Mouse (Mus musculus) heart, embryonic 15.5 days (tissue): ENCODE results near the gene Abhd17a. TPM values are rescaled to one million over a fixed set of nuclear protein-coding genes. Genes with fewer than 3 reads are reported as not detected.
"Not testable (repeated sequence)": the region's sequence is repeated elsewhere in the genome, so short reads cannot be mapped to it uniquely, and the experiment has no call there.

ENCODE experiments used
- ATAC-seq: fragments of 200-750 bp; cut with Nextera tagmentation; replicated peaks from 2 replicates; pipeline ENCODE4 v1.8.0; 2017; ENCODE audit warnings: low read depth, moderate TSS enrichment; ENCODE audit not compliant: insufficient number of reproducible peaks, insufficient read depth, low FRiP score
- H3K27ac ChIP-seq: fragments of 300-500 bp; sonication (generic); 2 replicates; pipeline ENCODE4 v1.5.1; 2015; ENCODE audit warnings: mild to moderate bottlenecking, inconsistent platforms
- H3K27me3 ChIP-seq: fragments of 300-500 bp; sonication (generic); 2 replicates; pipeline ENCODE4 v1.6.1; 2015; ENCODE audit warnings: inconsistent platforms
- H3K36me3 ChIP-seq: fragments of 300-500 bp; sonication (generic); 2 replicates; pipeline ENCODE4 v1.6.1; 2015; ENCODE audit warnings: mild to moderate bottlenecking, inconsistent platforms
- H3K4me1 ChIP-seq: fragments of 300-500 bp; sonication (generic); replicated peaks from 2 replicates; pipeline ENCODE4 v1.6.1; 2015; ENCODE audit warnings: inconsistent platforms
- H3K4me2 ChIP-seq: fragments of 300-500 bp; sonication (generic); 2 replicates; pipeline ENCODE4 v1.6.1; 2015; ENCODE audit warnings: inconsistent platforms, mild to moderate bottlenecking, moderate library complexity
- H3K4me3 ChIP-seq: fragments of 300-500 bp; sonication (generic); 2 replicates; pipeline ENCODE4 v1.5.1; 2015; ENCODE audit warnings: mild to moderate bottlenecking, inconsistent platforms
- H3K9ac ChIP-seq: fragments of 300-500 bp; sonication (generic); 2 replicates; pipeline ENCODE4 v1.6.1; 2015; ENCODE audit warnings: mild to moderate bottlenecking, inconsistent platforms
- H3K9me3 ChIP-seq: fragments of 300-500 bp; sonication (generic); replicated peaks from 2 replicates; pipeline ENCODE4 v1.6.1; 2016; ENCODE audit warnings: inconsistent platforms
- WGBS: fragments of 180-500 bp; shearing (Covaris S2); methylation state at CpG from one replicate; pipeline ENCODE4 v1.1.7; 2015; ENCODE audit warnings: mixed read lengths; 5-methylcytosine and 5-hydroxymethylcytosine counted together
- polyA plus RNA-seq: library from polyadenylated mRNA; unstranded; fragments of >200 nt; fragmentation: Nextera tagmentation; extraction: Ambion mirVana; gene quantifications from 2 replicates; pipeline ENCODE4 v1.2.1, GENCODE M21; 2015

Abhd17a gene
- polyA plus RNA-seq, 1 experiment from 2014 or later = 84.2 TPM

- no peak overlapping the region for H3K4me2 ChIP-seq
- no peak overlapping the region for H3K4me3 ChIP-seq
- ATAC-seq = no peak
- H3K9me3 ChIP-seq = no peaks in the 10 kb centered on the region
- H3K4me1 ChIP-seq = peaks cover 11% of the 10 kb centered on the region
- WGBS = 89% methylated on average over 3 of the region's 3 CpGs
- H3K27ac ChIP-seq = no peak overlapping the region
- no peak overlapping the region for H3K9ac ChIP-seq
- no peaks in the 10 kb centered on the region for H3K27me3 ChIP-seq
- H3K36me3 ChIP-seq = peaks cover 42% of the 10 kb centered on the region
Observed at GRCm38 (mm10) chr10:80608435-80608834, 18.3 kb upstream of the Abhd17a start.

- H3K27me3 ChIP-seq = no peaks in the 10 kb centered on the region
- peaks cover 30% of the 10 kb centered on the region for H3K36me3 ChIP-seq
- no peak overlapping the region for H3K4me2 ChIP-seq
- H3K4me1 ChIP-seq = peaks cover 18% of the 10 kb centered on the region
- H3K27ac ChIP-seq = no peak overlapping the region
- 93% methylated on average over 34 of the region's 34 CpGs for whole genome bisulfite sequencing
- ATAC-seq = no peak
- no peak overlapping the region for H3K4me3 ChIP-seq
- no peaks in the 10 kb centered on the region for H3K9me3 ChIP-seq
- H3K9ac ChIP-seq = no peak overlapping the region
Observed at GRCm38 (mm10) chr10:80606737-80607350, 16.7 kb upstream of the Abhd17a start.

- WGBS = 90% methylated on average over 23 of the region's 23 CpGs
- no peaks in the 10 kb centered on the region for H3K27me3 ChIP-seq
- no peaks in the 10 kb centered on the region for H3K9me3 ChIP-seq
- H3K4me1 ChIP-seq = peaks cover 18% of the 10 kb centered on the region
- peaks cover 30% of the 10 kb centered on the region for H3K36me3 ChIP-seq
- no peak overlapping the region for H3K9ac ChIP-seq
- no peak overlapping the region for H3K4me2 ChIP-seq
- H3K27ac ChIP-seq = no peak overlapping the region
- no peak for ATAC-seq
- no peak overlapping the region for H3K4me3 ChIP-seq
Observed at GRCm38 (mm10) chr10:80606306-80606705, 16.2 kb upstream of the Abhd17a start.

- not testable (repeated sequence) for H3K9ac ChIP-seq, H3K4me2 ChIP-seq, H3K27ac ChIP-seq, H3K27me3 ChIP-seq, H3K9me3 ChIP-seq, H3K4me3 ChIP-seq, ATAC-seq
- Histone ChIP-seq H3K36me3 (peaks cover 30% of the 10 kb centered on the region), H3K4me1 (peaks cover 18% of the 10 kb centered on the region)
- 77% methylated on average over 4 of the region's 4 CpGs for WGBS
Observed at GRCm38 (mm10) chr10:80605721-80606120, 15.6 kb upstream of the Abhd17a start, which contains the start of gene Gm49322. Gene Gm49322 (plus strand): TSS chr10:80606021.

GRCm38 (mm10) chr10:80604988-80605387, 14.8 kb upstream of the Abhd17a start:
- WGBS = 84% methylated on average over 2 of the region's 2 CpGs
- no peak overlapping the region for H3K4me2 ChIP-seq
- ATAC-seq = no peak
- H3K9me3 ChIP-seq = no peaks in the 10 kb centered on the region
- peaks cover 28% of the 10 kb centered on the region for H3K36me3 ChIP-seq
- peaks cover 16% of the 10 kb centered on the region for H3K4me1 ChIP-seq
- no peak overlapping the region for H3K27ac ChIP-seq
- no peak overlapping the region for H3K4me3 ChIP-seq
- H3K9ac ChIP-seq = no peak overlapping the region
- H3K27me3 ChIP-seq = no peaks in the 10 kb centered on the region

- ATAC-seq = no peak
- peak overlapping the region; percentile 88; the same call in 1 of the 2 replicates for H3K27ac ChIP-seq
- 86% methylated on average over 7 of the region's 7 CpGs for WGBS
Observed at GRCm38 (mm10) chr10:80604001-80604509, 13.9 kb upstream of the Abhd17a start.

GRCm38 (mm10) chr10:80603364-80603763, 13.2 kb upstream of the Abhd17a start:
- peak overlapping the region; percentile 67 for H3K9ac ChIP-seq
- H3K4me3 ChIP-seq = peak overlapping the region; percentile 65
- peaks cover 17% of the 10 kb centered on the region for H3K36me3 ChIP-seq
- ATAC-seq = no peak
- H3K4me2 ChIP-seq = peak overlapping the region; percentile 84
- H3K4me1 ChIP-seq = peaks cover 16% of the 10 kb centered on the region
- H3K27ac ChIP-seq = peak overlapping the region; percentile 88
- no peaks in the 10 kb centered on the region for H3K9me3 ChIP-seq
- H3K27me3 ChIP-seq = no peaks in the 10 kb centered on the region
- 26% methylated on average over 7 of the region's 7 CpGs for WGBS

More at GRCm38 (mm10) chr10:80604001-80604509, 13.9 kb upstream of the Abhd17a start:
- Histone ChIP-seq H3K27me3 (no peaks in the 10 kb centered on the region), H3K9me3 (no peaks in the 10 kb centered on the region), H3K4me1 (peaks cover 16% of the 10 kb centered on the region), H3K4me2 (peak overlapping the region; percentile 84), H3K36me3 (peaks cover 19% of the 10 kb centered on the region), H3K4me3 (peak overlapping the region; percentile 65), H3K9ac (peak overlapping the region; percentile 67; the same call in 1 of the 2 replicates)

- H3K27me3 ChIP-seq = no peaks in the 10 kb centered on the region
- WGBS = under 1% methylated on average over 54 of the region's 54 CpGs
Observed at GRCm38 (mm10) chr10:80602698-80603325, 12.7 kb upstream of the Abhd17a start, which contains the start of the genes Scamp4 and Adat3. Gene Scamp4 (plus strand): TSS chr10:80602872. Gene Adat3 (plus strand): TSS chr10:80602880.

GRCm38 (mm10) chr10:80596318-80596717, 6.2 kb upstream of the Abhd17a start:
- no peaks in the 10 kb centered on the region for H3K9me3 ChIP-seq
- H3K27me3 ChIP-seq = no peaks in the 10 kb centered on the region
- H3K9ac ChIP-seq = no peak overlapping the region
- H3K4me1 ChIP-seq = no peaks in the 10 kb centered on the region
- H3K36me3 ChIP-seq = no peaks in the 10 kb centered on the region
- 30% methylated on average over 4 of the region's 4 CpGs for WGBS
- H3K27ac ChIP-seq = no peak overlapping the region
- H3K4me3 ChIP-seq = no peak overlapping the region
- no peak overlapping the region for H3K4me2 ChIP-seq
- ATAC-seq = no peak

More at GRCm38 (mm10) chr10:80602698-80603325, 12.7 kb upstream of the Abhd17a start, which contains the start of the genes Scamp4 and Adat3:
- Histone ChIP-seq H3K27ac (peak within 1 kb of the TSS; percentile 88), H3K36me3 (peaks cover 13% of the 10 kb centered on the region), H3K4me3 (peak within 1 kb of the TSS; percentile 65), H3K4me1 (peaks cover 16% of the 10 kb centered on the region), H3K9me3 (no peaks in the 10 kb centered on the region), H3K4me2 (peak within 1 kb of the TSS; percentile 84), H3K9ac (peak within 1 kb of the TSS; percentile 67)
- peak; percentile 91 for ATAC-seq

GRCm38 (mm10) chr10:80589127-80589878, 838 bp downstream of the Abhd17a start:
- peaks cover 51% of the 10 kb centered on the region for H3K4me1 ChIP-seq
- H3K36me3 ChIP-seq = peaks cover 13% of the 10 kb centered on the region
- peak overlapping the region; percentile 92 for H3K4me3 ChIP-seq
- no peaks in the 10 kb centered on the region for H3K9me3 ChIP-seq
- H3K27ac ChIP-seq = peak overlapping the region; percentile 83
- peak overlapping the region; percentile 95 for H3K4me2 ChIP-seq
- no peak for ATAC-seq
- WGBS = 9% methylated on average over 12 of the region's 12 CpGs
- H3K27me3 ChIP-seq = no peaks in the 10 kb centered on the region
- H3K9ac ChIP-seq = peak overlapping the region; percentile 97

- Histone ChIP-seq H3K4me3 (peak overlapping the region; percentile 21), H3K9ac (0 out of 2 replicates have a peak overlapping the region, but pooled peaks have one; percentile 31)
Observed at GRCm38 (mm10) chr10:80587305-80587657, 2.9 kb downstream of the Abhd17a start.

More at GRCm38 (mm10) chr10:80587305-80587657, 2.9 kb downstream of the Abhd17a start:
- H3K4me1 ChIP-seq = peaks cover 60% of the 10 kb centered on the region
- no peaks in the 10 kb centered on the region for H3K9me3 ChIP-seq
- 0 out of 2 replicates have a peak, but pooled peaks have one; percentile 20 for ATAC-seq
- H3K27me3 ChIP-seq = no peaks in the 10 kb centered on the region
- H3K27ac ChIP-seq = peak overlapping the region; percentile 83
- peaks cover 23% of the 10 kb centered on the region for H3K36me3 ChIP-seq
- H3K4me2 ChIP-seq = peak overlapping the region; percentile 38
- WGBS = 47% methylated on average over 4 of the region's 4 CpGs
